Mouse (Mus musculus): ENCODE measurements around the gene Rasal3.
A peak's percentile ranks its signal among the peaks of the same experiment; 100 is the strongest.

Rasal3 gene

GRCm38 (mm10) chr17:32403417-32403816, at the start of gene Rasal3:
TSS of gene Rasal3 (minus strand) at chr17:32403583.
- DNase-seq: no peak

DNA sequence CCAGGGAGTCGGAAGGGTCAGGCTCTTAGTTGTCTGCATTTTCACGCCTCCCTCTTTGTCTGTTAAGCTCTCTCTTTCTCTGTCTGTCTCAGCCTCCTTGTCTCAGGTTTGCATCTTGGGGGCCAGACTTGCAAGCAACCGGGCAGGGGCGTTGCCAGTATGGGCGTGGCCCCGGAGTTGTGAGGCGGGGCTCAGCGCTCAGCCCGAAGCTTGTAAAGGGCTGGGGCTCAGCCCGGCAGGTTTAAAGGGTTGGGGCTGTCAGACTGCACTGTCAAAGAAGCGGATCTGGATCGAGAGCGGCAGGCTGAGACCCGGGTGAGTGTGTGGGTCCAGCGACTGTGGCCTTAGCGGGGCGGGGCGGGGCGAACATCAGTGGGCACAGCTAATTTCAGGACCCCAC, 49.1 kb upstream of the Rasal3 start, which contains the start of gene Cyp4f39:
Cyp4f39 (plus strand) TSS at position 242 of the 400 bp plus-strand sequence.
- DNase-seq: peak; percentile 56

DNA sequence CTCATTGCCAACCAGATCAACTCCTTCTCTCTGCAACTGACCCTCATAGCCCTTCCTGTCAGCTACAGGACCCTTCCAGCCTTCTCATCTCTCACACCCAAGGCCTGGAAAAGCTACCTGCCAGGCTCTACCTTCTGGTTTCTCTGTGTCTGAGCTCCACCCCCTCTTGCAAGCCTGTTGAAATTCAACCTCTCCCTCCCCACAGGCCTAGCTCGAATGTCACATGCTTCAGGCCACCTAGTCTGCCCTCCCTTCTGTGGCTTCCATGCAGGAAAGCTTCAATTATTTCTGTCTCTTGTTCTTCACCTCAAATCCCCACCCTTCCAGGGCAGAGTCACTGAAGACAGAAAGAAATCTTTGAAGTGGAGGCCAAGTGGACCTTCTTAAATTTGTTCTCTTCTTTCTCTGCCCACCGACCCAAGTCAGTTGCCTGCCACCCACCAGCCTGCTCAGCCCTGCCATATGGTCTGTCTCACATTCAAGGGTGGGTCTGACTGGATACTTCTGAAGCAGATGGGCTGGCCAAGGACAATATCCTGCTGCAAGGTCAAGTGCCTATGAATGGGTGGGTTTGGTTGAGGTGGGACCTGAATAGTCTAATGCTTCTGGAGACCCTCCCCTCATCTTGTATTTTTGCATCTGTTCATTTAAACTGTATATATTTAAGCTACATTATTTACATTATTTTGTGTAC, 47.6 kb upstream of the Rasal3 start:
- DNase-seq: no peak

DNA sequence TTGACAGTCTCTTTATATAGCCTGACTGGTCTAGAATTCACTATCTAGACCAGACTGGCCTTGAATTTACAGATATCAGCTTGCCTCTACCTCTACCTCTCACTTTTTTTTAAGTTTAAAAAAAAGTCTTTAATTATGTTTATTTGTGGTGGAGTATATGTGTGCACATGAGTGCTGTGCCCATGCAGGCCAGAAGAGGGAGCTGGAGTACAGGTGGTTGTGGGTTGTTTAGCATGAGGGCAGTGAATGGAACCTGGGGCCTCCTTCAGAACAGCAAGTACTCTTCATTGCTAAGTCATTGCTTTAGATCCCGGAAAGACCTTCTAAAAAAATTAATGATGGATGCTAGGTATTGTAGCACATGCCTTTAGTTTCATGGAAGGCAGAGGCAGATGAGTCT, 45.7 kb upstream of the Rasal3 start:
- no peak for DNase-seq

GRCm38 (mm10) chr17:32447195-32447594, 43.8 kb upstream of the Rasal3 start:
- no peak for DNase-seq

DNA sequence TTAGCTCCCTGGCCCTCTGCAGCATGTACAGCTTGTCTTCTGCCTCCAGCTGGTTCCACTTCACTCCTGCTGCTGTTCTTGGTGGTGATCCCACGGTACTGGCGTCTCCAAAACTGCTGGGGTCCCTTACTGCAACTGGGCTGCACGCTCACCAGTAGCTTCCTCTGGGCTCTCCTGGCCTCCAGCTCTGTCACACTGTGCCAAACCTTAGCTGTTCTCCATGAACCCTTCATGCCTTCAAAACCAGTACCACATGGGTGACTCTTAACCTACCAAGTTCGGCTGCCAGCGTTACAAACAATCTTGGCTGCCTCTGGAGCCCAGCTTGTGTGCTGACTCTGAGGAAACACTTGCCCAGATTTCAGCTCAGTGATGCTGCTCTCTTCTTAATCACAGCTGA, 41.6 kb upstream of the Rasal3 start:
- no peak for DNase-seq

DNA sequence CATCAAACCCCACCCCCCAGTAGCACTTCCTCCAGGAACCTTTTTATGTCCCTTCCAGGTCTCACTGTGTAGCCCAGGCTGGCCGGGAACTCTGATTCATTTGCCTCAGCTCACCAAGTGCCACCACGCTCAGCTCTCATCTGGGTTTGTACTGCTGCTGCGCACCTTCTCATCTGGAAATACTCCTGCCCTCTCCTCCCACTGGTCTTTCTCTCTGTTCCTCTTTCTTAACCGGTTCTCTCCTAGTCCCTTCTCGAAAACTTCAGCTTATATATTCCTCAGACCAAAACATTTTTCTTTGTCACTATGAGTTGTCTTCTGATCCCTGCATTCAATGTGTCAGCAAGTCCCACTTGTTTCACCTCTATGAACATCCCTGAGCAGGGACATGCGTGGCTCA, 39.9 kb upstream of the Rasal3 start:
- no peak for DNase-seq

- DNase-seq: no peak
Measured at GRCm38 (mm10) chr17:32437106-32437505, 33.7 kb upstream of the Rasal3 start.

GRCm38 (mm10) chr17:32435151-32435550, 31.8 kb upstream of the Rasal3 start:
- DNase-seq: no peak

- no peak for DNase-seq
Measured at GRCm38 (mm10) chr17:32434324-32434723, 30.9 kb upstream of the Rasal3 start.

- DNase-seq: peak; percentile 34
Measured at GRCm38 (mm10) chr17:32431972-32432371, 28.6 kb upstream of the Rasal3 start.

GRCm38 (mm10) chr17:32426610-32427009, 23.2 kb upstream of the Rasal3 start:
- DNase-seq: no peak

DNA sequence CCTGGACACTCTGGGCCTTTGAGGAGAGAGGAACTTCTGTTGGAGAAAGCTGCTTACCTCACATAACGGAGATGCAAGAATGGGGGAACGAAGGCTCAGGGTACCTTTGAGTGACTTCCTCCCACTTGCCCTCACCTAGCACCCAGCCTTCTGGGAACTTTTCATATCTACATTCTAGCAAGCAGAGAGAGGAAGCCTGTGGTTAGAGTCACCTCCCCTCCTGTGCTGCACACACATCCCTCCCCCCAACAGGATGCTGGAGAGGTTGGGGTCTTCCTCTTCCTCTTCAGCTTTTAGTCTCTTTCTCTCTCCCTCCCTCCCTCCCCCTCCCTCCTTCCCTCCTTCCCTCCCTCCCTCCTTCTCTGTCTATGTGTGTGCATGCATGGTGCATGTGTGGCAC, 20.7 kb upstream of the Rasal3 start, which contains the start of gene Pglyrp2:
Pglyrp2 (minus strand) TSS at position 134 of the 400 bp plus-strand sequence.
- DNase-seq: no peak

DNA sequence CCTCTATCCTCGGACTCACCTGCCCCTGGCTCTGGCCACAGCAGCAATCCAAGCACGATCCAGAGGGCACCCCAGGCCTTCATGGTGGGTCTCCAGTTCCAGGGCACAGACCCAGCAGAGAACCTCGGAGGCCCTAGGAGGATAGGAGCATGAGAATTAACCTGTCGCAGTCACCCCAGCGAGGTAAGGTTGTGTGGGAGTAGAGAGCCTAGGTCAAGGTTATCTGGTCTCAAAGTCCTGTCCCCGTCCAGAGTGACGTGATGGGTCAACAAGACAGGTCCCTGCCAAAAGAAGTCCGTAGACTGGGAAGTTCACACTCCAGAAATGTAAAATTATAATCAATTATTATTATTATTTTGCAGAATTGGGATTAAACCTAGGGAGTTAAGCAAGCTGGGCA, 17.4 kb upstream of the Rasal3 start:
- no peak for DNase-seq

- DNase-seq: no peak
Measured at GRCm38 (mm10) chr17:32419989-32420388, 16.6 kb upstream of the Rasal3 start.

DNA sequence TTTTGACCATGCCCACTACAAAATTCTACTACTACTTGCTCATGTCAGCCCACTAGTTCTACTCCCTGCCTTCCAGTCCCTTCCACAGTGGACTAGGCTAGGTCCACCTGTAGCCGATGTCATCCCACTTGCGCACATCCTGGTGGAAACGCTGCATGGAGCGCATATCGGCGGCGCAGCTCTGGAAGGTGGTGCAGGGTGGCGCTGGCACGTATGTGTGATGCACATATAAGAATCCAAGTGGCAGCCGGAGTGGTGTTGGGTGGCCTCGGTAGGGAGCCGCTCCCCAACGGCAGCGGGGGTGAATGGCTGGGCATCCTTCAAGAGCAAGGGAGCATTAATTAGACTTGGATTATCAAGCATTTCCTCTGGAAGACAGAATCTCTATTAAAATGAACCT, 13.4 kb upstream of the Rasal3 start:
- DNase-seq: no peak

DNA sequence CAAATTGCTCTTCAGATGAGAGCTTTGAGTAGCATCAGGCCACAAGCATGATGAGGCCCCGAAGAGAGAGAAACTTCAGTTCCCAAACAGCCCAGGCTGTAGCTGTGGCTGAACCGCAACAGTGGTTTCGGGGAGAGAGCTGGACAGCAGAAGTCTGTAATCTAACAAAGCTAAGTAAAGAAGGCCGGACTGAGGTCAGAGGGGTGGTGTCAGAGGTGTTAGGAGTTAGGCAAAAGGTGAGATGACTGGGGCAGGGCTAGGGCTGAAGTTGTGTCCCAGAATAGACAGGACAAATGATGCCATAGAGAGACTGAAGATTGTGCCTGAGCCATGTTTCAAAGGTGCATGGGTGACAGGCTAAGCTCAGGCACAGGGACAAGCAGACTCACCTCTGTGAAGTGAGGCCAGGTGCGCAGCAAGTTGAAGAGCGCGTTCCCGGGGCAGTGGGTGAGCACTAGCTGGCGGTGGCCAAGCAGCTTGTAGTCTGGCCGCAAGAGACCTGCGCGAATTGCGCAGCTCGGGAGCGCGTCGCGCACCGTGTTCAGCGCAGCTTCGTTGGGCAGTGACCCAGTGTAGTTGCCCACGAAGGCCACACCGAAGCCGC, 12.1 kb upstream of the Rasal3 start:
- DNase-seq: no peak

- no peak for DNase-seq
Measured at GRCm38 (mm10) chr17:32411898-32412297, 8.5 kb upstream of the Rasal3 start.

GRCm38 (mm10) chr17:32402779-32403157, 615 bp downstream of the Rasal3 start:
- no peak for DNase-seq

DNA sequence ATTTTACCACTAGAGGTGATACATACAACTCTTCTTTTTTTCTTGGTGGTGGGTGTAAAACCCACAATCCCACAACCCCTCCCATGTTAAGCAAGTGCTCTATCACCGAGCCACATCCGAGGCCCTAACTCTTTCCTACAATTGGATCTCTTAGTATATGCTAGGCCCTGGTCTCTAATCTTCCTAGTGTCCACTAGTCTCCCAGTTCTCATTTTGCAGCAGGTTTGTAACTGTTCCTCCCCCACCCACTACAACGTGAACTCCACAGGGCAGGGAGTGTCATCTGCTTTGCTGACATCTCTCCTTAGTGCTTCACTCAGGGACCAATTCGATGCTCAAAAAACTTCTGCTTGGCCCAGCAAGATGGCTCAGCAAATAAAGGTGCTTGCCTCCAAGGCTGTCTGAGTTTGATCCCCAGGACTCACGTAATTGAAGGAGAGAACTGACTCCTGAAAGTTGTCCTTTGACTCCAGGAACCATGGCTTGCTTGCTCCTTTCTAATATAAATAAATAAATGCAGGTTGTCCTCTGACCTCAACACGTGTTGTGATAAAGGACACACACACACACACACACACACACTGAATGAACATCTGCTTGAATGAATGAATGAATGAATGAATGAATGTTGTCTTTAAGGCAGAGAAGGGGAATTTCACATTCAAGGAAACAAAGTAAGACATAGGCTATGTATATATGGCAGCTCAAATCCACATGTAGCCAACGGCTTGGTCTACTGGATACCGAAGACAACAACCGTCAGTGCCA, 1.2 kb downstream of the Rasal3 start:
- no peak for DNase-seq

DNA sequence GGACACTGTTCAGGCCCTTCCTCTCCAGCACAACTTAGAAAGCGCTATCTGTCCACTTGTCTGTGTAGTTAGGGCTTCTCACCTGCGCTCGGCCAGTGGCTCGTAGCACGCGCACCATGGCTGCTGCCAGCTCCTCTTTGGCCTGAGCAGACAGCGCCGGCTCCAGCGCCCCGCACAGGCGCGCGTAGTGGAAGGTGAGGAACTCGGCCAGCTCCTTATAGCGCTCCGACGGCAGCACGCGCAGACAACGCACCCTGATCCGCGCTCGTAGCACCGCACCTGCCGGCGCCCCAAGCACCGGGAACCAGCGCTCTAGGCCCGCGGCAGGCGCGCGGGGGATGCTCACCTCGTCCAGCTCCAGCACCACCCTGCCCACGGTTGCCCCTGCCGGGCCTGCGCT, 7.1 kb downstream of the Rasal3 start:
- no peak for DNase-seq

DNA sequence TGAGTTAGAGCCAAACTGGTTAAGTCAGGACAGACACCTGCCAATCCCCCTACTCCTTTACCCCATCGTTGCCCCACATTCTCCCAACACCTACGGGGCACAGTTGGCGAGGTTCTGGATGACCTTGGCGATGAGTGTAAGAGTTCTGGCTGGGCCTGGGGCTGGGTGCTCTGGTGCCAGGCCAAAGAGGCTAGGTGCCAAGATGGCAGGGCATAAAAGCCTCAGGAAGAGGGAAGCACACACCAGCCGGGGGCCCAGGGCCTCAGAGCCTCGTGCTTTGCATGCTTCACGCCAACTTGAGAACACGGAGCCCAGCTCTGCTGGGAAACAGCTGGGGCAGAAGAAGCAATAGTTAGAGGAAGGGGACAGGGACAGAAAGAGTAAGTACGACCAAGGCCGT, 9.4 kb downstream of the Rasal3 start:
- no peak for DNase-seq

DNA sequence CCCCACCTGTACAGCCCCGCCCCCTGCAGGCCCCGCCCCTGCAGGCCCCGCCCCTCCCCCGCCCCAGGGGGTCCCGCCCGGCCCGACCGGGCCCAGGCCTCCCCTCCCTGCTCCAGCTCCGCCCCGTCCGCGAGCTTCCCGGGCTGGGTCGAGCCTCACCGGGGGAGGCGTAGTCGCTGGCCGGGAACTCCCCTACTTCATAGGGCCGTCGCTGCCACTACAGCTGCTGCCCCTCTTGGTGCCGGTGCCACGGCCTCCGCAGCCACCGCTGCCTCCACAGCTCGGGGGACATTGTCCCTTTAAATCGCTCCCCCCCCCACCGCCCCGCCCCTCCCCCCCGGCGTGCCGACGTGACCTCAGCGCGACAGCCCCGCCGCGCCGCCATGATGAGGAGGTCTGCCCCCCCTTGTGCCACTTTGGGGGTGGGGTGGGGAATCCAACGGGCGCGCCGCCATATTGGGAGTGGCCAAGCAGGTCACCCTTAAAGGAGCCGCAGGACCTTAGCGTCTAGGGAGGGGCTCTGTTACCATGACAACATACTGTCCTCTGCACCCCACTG, 14.2 kb downstream of the Rasal3 start, which contains the start of gene Wiz:
Wiz (minus strand) TSS at position 339 of the 559 bp plus-strand sequence.
- DNase-seq: peak; percentile 96
